Mouse (Mus musculus): Measurements from ENCODE around the gene Rad54l2. TPM values are rescaled to one million over a fixed set of nuclear protein-coding genes. Genes with fewer than 3 reads are reported as not detected.

Gene Rad54l2
- polyA plus RNA-seq, 1 experiment from 2014 or later: 5.8 TPM

DNA sequence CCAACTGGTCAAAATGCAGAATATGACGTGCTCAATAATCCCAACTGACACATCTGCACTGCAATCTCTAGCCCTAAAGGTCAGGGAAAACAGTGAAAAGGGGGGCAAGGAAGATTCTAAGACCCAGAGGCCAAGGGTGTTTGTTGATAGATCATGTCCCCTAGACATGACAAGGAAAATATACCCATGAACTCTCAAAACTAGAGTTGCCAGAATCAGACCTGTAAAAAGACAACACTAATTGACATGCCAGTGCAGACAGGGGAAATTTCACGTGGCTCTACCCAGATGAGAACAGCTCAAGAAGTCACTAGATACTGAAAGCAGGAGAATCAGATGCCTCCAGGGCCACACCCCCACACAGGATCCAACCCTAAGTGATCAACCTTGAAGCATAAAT is 55.3 kb downstream of the Rad54l2 start:
- Histone ChIP-seq H3K9ac (ENCODE audit: low read length) (no peak overlapping the region), H3K9me3 (ENCODE audit: control insufficient read depth, low read length) (no peaks in the 10 kb centered on the region), H3K27ac (ENCODE audit: low read length) (no peak overlapping the region), H3K27me3 (ENCODE audit: control insufficient read depth, insufficient read depth, low read depth, low read length) (no peaks in the 10 kb centered on the region), H3K4me1 (replicated peaks; ENCODE audit: control insufficient read depth, insufficient read depth, low read length) (peaks cover 3% of the 10 kb centered on the region; the same call in 1 of the 2 replicates), H3K4me2 (ENCODE audit: low read depth, low read length) (no peak overlapping the region), H3K36me3 (ENCODE audit: control insufficient read depth, insufficient read depth, low read length) (no peaks in the 10 kb centered on the region), H3K4me3 (ENCODE audit: low read length) (no peak overlapping the region)
- ATAC-seq (ENCODE audit: low read depth): no peak
- WGBS: 59% methylated on average over 2 of the region's 2 CpGs

DNA sequence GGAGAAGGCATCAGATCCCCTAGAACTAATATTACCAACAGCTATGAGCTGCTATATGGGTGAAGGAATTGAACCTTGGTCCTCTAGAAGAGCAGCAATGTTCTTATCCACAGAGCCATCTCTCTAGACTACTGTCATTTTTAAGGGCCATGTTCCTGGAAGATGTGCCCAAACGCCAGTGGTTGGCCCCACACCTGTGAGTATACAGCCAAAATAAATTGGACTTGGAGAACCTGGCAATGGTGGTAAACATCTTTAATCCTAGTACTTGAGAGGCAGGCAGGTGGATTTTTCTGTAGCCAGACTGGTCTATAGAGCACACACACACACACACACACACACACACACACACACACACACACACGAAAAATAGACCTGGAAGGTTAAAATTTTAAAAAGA is 59.6 kb downstream of the Rad54l2 start:
- Histone ChIP-seq H3K27ac (ENCODE audit: low read length) (no peak overlapping the region), H3K9me3 (ENCODE audit: control insufficient read depth, low read length) (no peaks in the 10 kb centered on the region), H3K4me2 (ENCODE audit: low read depth, low read length) (no peak overlapping the region), H3K36me3 (ENCODE audit: control insufficient read depth, insufficient read depth, low read length) (no peaks in the 10 kb centered on the region), H3K4me1 (replicated peaks; ENCODE audit: control insufficient read depth, insufficient read depth, low read length) (peaks cover 3% of the 10 kb centered on the region; the same call in 1 of the 2 replicates), H3K9ac (ENCODE audit: low read length) (no peak overlapping the region), H3K27me3 (ENCODE audit: control insufficient read depth, insufficient read depth, low read depth, low read length) (no peaks in the 10 kb centered on the region), H3K4me3 (ENCODE audit: low read length) (no peak overlapping the region)
- ATAC-seq (ENCODE audit: low read depth): no peak
- WGBS: 94% methylated on average over 2 of the region's 2 CpGs

DNA sequence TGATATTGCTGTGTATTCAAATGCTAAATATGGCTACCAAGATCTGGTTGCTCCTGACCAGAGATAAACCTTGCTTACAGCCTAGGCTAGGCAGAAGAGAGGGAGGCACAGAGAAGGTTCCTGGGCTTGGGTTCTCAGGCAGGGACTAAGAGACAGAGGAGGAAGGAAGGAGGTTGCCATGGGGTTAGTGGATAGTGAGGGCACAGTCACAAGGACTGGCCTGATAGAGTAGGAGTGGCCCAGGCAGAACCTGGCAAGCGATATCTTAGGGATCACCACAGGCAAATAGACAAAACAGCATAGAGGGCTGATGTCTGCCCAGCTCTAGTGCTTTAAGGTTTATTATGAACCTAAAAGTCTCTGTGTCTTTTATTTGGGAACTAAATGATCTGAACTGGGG is 62.1 kb downstream of the Rad54l2 start:
- ATAC-seq (ENCODE audit: low read depth): no peak
- Histone ChIP-seq H3K36me3 (ENCODE audit: control insufficient read depth, insufficient read depth, low read length) (no peaks in the 10 kb centered on the region), H3K4me1 (replicated peaks; ENCODE audit: control insufficient read depth, insufficient read depth, low read length) (peaks cover 3% of the 10 kb centered on the region; the same call in 1 of the 2 replicates), H3K27me3 (ENCODE audit: control insufficient read depth, insufficient read depth, low read depth, low read length) (no peaks in the 10 kb centered on the region), H3K9me3 (ENCODE audit: control insufficient read depth, low read length) (no peaks in the 10 kb centered on the region), H3K9ac (ENCODE audit: low read length) (no peak overlapping the region), H3K4me3 (ENCODE audit: low read length) (no peak overlapping the region), H3K27ac (ENCODE audit: low read length) (no peak overlapping the region), H3K4me2 (ENCODE audit: low read depth, low read length) (no peak overlapping the region)
- 85% methylated on average over 1 of the region's 1 CpGs for WGBS

DNA sequence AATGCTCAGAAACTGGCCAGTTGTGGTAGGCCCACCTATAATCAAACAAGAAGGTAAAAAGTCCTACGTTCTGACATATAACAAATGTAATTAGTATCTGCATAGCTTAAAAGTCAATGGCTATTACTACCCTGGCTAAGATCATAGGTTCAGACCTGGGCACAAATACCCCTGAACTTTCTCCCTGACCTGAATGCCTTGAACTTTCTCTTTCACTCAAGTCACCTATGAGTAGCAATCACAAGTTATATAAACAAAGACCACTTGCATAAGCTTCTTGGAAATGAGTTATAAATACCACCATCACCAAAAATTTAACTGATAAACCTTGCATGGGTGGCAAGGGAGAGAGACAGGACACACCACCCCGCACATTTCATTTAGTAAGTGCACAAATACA is 63.6 kb downstream of the Rad54l2 start:
- Histone ChIP-seq H3K36me3 (ENCODE audit: control insufficient read depth, insufficient read depth, low read length) (no peaks in the 10 kb centered on the region), H3K4me3 (ENCODE audit: low read length) (no peak overlapping the region)
- 91% methylated on average over 2 of the region's 2 CpGs for WGBS

DNA sequence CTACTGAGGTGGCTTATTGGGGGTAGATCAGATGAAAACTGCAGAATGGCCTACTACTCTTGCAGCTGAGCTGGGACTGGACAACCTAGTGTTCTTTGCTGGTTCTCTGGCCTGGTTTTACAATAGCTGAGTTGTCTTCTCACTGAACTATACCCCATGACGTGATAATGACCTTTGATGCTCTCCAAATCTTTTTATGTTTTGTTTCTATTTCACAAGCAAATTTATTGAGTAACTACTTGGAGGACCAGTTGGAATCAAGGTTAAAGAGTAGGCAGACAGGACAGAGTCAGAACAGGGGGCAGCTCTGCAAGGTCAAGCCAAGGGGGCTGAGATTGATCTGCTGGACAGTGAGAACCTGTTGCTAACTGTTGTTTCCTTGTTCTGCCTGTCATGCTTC is 64.1 kb downstream of the Rad54l2 start:
- Histone ChIP-seq H3K4me3 (ENCODE audit: low read length) (no peak overlapping the region), H3K27me3 (ENCODE audit: control insufficient read depth, insufficient read depth, low read depth, low read length) (no peaks in the 10 kb centered on the region), H3K9ac (ENCODE audit: low read length) (no peak overlapping the region), H3K36me3 (ENCODE audit: control insufficient read depth, insufficient read depth, low read length) (peaks cover 3% of the 10 kb centered on the region; the same call in 1 of the 2 replicates), H3K9me3 (ENCODE audit: control insufficient read depth, low read length) (no peaks in the 10 kb centered on the region), H3K4me1 (replicated peaks; ENCODE audit: control insufficient read depth, insufficient read depth, low read length) (no peaks in the 10 kb centered on the region), H3K27ac (ENCODE audit: low read length) (no peak overlapping the region), H3K4me2 (ENCODE audit: low read depth, low read length) (no peak overlapping the region)
- 89% methylated on average over 1 of the region's 1 CpGs for WGBS
- ATAC-seq (ENCODE audit: low read depth): no peak

More for the DNA sequence above, 63.6 kb downstream of the Rad54l2 start:
- no peaks in the 10 kb centered on the region for H3K4me1 ChIP-seq (replicated peaks; ENCODE audit: control insufficient read depth, insufficient read depth, low read length)
- H3K27me3 ChIP-seq (ENCODE audit: control insufficient read depth, insufficient read depth, low read depth, low read length): no peaks in the 10 kb centered on the region
- H3K9me3 ChIP-seq (ENCODE audit: control insufficient read depth, low read length): no peaks in the 10 kb centered on the region
- ATAC-seq (ENCODE audit: low read depth): no peak
- no peak overlapping the region for H3K4me2 ChIP-seq (ENCODE audit: low read depth, low read length)
- no peak overlapping the region for H3K9ac ChIP-seq (ENCODE audit: low read length)
- no peak overlapping the region for H3K27ac ChIP-seq (ENCODE audit: low read length)

DNA sequence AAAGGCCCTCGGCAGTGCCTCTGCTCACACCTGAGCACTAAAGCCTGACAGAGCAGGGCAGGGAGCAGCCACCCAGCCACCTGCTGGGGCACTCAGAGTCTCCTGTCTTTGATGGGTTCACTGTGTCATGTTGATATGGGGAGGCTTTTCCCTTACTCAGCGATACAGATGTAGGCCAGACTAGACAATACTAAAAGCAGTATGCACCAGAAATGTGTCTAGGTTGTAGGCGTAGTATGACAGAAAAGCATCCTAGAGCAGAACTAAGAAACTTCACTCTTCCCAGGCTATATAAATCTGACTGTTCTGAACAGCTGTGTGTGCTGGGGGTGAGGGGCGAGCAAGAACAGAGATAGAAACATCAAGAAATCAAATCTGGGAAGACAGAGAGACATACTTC is 72.3 kb downstream of the Rad54l2 start:
- Histone ChIP-seq H3K4me3 (ENCODE audit: low read length) (no peak overlapping the region), H3K27ac (ENCODE audit: low read length) (no peak overlapping the region), H3K4me1 (replicated peaks; ENCODE audit: control insufficient read depth, insufficient read depth, low read length) (no peaks in the 10 kb centered on the region), H3K9ac (ENCODE audit: low read length) (no peak overlapping the region), H3K36me3 (ENCODE audit: control insufficient read depth, insufficient read depth, low read length) (peaks cover 31% of the 10 kb centered on the region), H3K4me2 (ENCODE audit: low read depth, low read length) (no peak overlapping the region), H3K27me3 (ENCODE audit: control insufficient read depth, insufficient read depth, low read depth, low read length) (no peaks in the 10 kb centered on the region), H3K9me3 (ENCODE audit: control insufficient read depth, low read length) (no peaks in the 10 kb centered on the region)
- no peak for ATAC-seq (ENCODE audit: low read depth)
- WGBS: 93% methylated on average over 4 of the region's 4 CpGs

DNA sequence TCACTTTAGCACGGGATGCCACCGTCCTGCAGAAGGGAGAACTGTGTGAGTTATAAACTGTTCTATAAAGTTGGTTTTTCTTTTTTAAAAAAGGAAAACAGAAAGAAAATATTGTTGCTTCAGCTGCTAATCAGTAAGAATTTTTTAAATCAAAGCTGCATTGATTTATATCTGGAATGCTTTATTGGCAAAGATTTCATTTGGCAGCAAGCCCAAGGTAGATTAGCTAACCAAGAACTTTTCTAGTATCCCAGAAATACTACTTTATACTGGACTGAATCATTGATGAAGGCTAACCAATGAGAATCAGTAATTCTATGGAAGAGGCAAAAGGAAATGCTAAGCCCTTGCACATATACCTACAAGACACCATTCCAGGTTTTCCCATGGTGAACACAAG is 72.8 kb downstream of the Rad54l2 start:
- Histone ChIP-seq H3K4me2 (ENCODE audit: low read depth, low read length) (no peak overlapping the region), H3K4me1 (replicated peaks; ENCODE audit: control insufficient read depth, insufficient read depth, low read length) (no peaks in the 10 kb centered on the region), H3K27me3 (ENCODE audit: control insufficient read depth, insufficient read depth, low read depth, low read length) (no peaks in the 10 kb centered on the region), H3K36me3 (ENCODE audit: control insufficient read depth, insufficient read depth, low read length) (peaks cover 33% of the 10 kb centered on the region), H3K4me3 (ENCODE audit: low read length) (no peak overlapping the region), H3K9me3 (ENCODE audit: control insufficient read depth, low read length) (no peaks in the 10 kb centered on the region), H3K27ac (ENCODE audit: low read length) (no peak overlapping the region), H3K9ac (ENCODE audit: low read length) (no peak overlapping the region)
- no peak for ATAC-seq (ENCODE audit: low read depth)
- WGBS: 89% methylated on average over 2 of the region's 2 CpGs

DNA sequence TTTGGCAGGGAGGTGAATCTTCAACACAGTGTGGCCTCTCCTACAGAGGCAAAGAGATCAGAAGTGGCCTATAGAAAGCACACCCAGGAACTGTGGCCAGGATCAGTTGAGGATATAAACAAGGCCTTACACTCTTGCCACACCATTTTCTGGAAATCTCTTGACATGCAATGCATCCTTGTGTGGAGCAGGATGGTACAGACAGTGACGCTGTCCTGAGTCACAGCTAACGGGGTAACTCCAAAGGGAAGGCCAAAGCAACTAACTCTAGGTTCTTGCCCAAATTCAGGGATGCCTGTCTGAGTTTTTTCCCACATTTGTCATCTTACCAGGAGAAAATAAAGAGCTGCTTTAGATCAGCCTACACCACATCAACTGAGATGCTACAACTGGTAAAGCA is 76.5 kb downstream of the Rad54l2 start:
- no peaks in the 10 kb centered on the region for H3K27me3 ChIP-seq (ENCODE audit: control insufficient read depth, insufficient read depth, low read depth, low read length)
- H3K9ac ChIP-seq (ENCODE audit: low read length): no peak overlapping the region
- no peaks in the 10 kb centered on the region for H3K9me3 ChIP-seq (ENCODE audit: control insufficient read depth, low read length)
- no peak for ATAC-seq (ENCODE audit: low read depth)
- H3K36me3 ChIP-seq (ENCODE audit: control insufficient read depth, insufficient read depth, low read length): peaks cover 39% of the 10 kb centered on the region
- no peaks in the 10 kb centered on the region for H3K4me1 ChIP-seq (replicated peaks; ENCODE audit: control insufficient read depth, insufficient read depth, low read length)
- H3K4me3 ChIP-seq (ENCODE audit: low read length): no peak overlapping the region
- no peak overlapping the region for H3K27ac ChIP-seq (ENCODE audit: low read length)
- WGBS: 92% methylated on average over 2 of the region's 2 CpGs
- H3K4me2 ChIP-seq (ENCODE audit: low read depth, low read length): no peak overlapping the region

DNA sequence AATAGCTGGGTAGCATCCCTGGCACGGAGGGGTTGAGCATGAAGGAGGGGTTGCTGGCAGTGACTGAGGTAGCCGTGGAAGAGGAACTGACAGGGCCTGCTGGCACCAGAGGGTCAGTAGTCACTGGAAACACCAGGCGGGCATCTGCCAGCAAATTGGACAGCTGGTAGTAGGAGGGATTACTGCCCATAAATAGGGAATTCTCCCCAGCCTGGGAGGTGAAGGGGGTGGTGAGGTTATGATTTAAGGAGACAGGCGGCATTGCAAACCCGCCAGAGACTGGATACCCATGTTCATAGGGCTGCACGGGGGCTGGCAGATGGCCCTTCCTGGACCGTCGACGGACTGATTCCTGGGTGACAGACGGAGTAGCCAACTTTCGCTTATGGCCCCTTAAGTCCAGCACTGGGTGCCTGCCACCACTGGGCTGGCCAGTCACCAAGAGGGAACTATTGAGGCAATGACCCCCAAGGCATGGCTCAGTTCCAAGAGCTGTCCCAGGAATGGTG is 96.0 kb downstream of the Rad54l2 start:
- no peak overlapping the region for H3K4me3 ChIP-seq (ENCODE audit: low read length)
- no peak for ATAC-seq (ENCODE audit: low read depth)
- no peak overlapping the region for H3K4me2 ChIP-seq (ENCODE audit: low read depth, low read length)
- 80% methylated on average over 11 of the region's 11 CpGs for WGBS
- no peaks in the 10 kb centered on the region for H3K4me1 ChIP-seq (replicated peaks; ENCODE audit: control insufficient read depth, insufficient read depth, low read length)
- no peak overlapping the region for H3K27ac ChIP-seq (ENCODE audit: low read length)
- H3K9me3 ChIP-seq (ENCODE audit: control insufficient read depth, low read length): no peaks in the 10 kb centered on the region
- peaks cover 7% of the 10 kb centered on the region; the same call in 1 of the 2 replicates for H3K36me3 ChIP-seq (ENCODE audit: control insufficient read depth, insufficient read depth, low read length)
- no peaks in the 10 kb centered on the region for H3K27me3 ChIP-seq (ENCODE audit: control insufficient read depth, insufficient read depth, low read depth, low read length)
- H3K9ac ChIP-seq (ENCODE audit: low read length): no peak overlapping the region

DNA sequence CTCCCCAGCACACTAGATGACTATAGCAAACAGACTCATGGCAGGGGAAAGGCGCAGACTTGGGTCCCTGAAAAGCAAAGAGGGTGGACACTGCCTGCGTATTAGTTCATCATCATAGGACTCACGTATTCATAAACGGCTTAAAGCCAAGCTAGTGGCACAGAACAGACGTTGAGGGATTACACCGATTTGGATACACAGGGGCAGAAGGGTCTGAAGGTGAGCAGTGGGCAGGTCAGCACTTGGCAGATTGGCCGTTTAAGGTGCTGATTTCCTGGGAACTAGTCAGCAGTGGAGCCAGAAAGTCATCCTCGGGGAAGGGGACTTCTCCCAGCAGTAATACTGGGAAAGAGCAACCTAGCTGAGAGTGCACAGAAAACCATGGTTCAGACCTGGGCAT is 100.2 kb downstream of the Rad54l2 start:
- no peak for ATAC-seq (ENCODE audit: low read depth)
- peaks cover 7% of the 10 kb centered on the region; the same call in 1 of the 2 replicates for H3K36me3 ChIP-seq (ENCODE audit: control insufficient read depth, insufficient read depth, low read length)
- H3K9me3 ChIP-seq (ENCODE audit: control insufficient read depth, low read length): no peaks in the 10 kb centered on the region
- H3K4me1 ChIP-seq (replicated peaks; ENCODE audit: control insufficient read depth, insufficient read depth, low read length): peaks cover 5% of the 10 kb centered on the region
- 80% methylated on average over 8 of the region's 8 CpGs for WGBS
- no peak overlapping the region for H3K4me2 ChIP-seq (ENCODE audit: low read depth, low read length)
- no peak overlapping the region for H3K27ac ChIP-seq (ENCODE audit: low read length)
- H3K27me3 ChIP-seq (ENCODE audit: control insufficient read depth, insufficient read depth, low read depth, low read length): no peaks in the 10 kb centered on the region
- no peak overlapping the region for H3K4me3 ChIP-seq (ENCODE audit: low read length)
- H3K9ac ChIP-seq (ENCODE audit: low read length): no peak overlapping the region
